Mouse (Mus musculus): Measurements from ENCODE around the gene Gale. TPM values are rescaled to one million over a fixed set of nuclear protein-coding genes. Genes with fewer than 3 reads are reported as not detected.

Gale gene
- polyA plus RNA-seq, 1 experiment, result not detected

- 70% methylated on average over 6 of the region's 6 CpGs for WGBS
- Histone ChIP-seq H3K4me3 (ENCODE audit: insufficient read depth, low read depth, low read length) (no peak overlapping the region), H3K4me1 (ENCODE audit: control insufficient read depth, insufficient read depth, low read length) (peaks cover 38% of the 10 kb centered on the region), H3K27ac (ENCODE audit: insufficient read depth, low read depth, low read length) (peak overlapping the region; percentile 43; the same call in 1 of the 2 replicates)
- no peak for TF ChIP-seq POLR2A (IDR thresholded peaks at IDR 0.05; ENCODE audit: insufficient read depth, low read depth, low read length)
- no peak for TF ChIP-seq CTCF (IDR thresholded peaks at IDR 0.05; ENCODE audit: insufficient read depth, low read depth, low read length)
These were observed 13.2 kb upstream of the Gale start for GRCm38 (mm10) chr4:135950365-135950764.

GRCm38 (mm10) chr4:135951505-135951904 lies 12.0 kb upstream of the Gale start:
- Histone ChIP-seq H3K4me1 (ENCODE audit: control insufficient read depth, insufficient read depth, low read length) (peaks cover 35% of the 10 kb centered on the region), H3K4me3 (ENCODE audit: insufficient read depth, low read depth, low read length) (no peak overlapping the region), H3K27ac (ENCODE audit: insufficient read depth, low read depth, low read length) (no peak overlapping the region)
- 80% methylated on average over 3 of the region's 3 CpGs for WGBS
- TF ChIP-seq POLR2A (IDR thresholded peaks at IDR 0.05; ENCODE audit: insufficient read depth, low read depth, low read length) (no peak), CTCF (IDR thresholded peaks at IDR 0.05; ENCODE audit: insufficient read depth, low read depth, low read length) (no peak)

- TF ChIP-seq CTCF (IDR thresholded peaks at IDR 0.05; ENCODE audit: insufficient read depth, low read depth, low read length) (no peak), POLR2A (IDR thresholded peaks at IDR 0.05; ENCODE audit: insufficient read depth, low read depth, low read length) (no peak)
- Histone ChIP-seq H3K4me3 (ENCODE audit: insufficient read depth, low read depth, low read length) (no peak overlapping the region), H3K27ac (ENCODE audit: insufficient read depth, low read depth, low read length) (no peak overlapping the region), H3K4me1 (ENCODE audit: control insufficient read depth, insufficient read depth, low read length) (peaks cover 29% of the 10 kb centered on the region)
- over 99% methylated on average over 3 of the region's 3 CpGs for WGBS
These were observed 10.3 kb upstream of the Gale start for GRCm38 (mm10) chr4:135953179-135953578.

GRCm38 (mm10) chr4:135954241-135954640 lies 9.3 kb upstream of the Gale start:
- no peak for TF ChIP-seq POLR2A (IDR thresholded peaks at IDR 0.05; ENCODE audit: insufficient read depth, low read depth, low read length)
- 0 out of 2 replicates have a peak, but pooled peaks have one; percentile 21 for TF ChIP-seq CTCF (IDR thresholded peaks at IDR 0.05; ENCODE audit: insufficient read depth, low read depth, low read length)
- peaks cover 20% of the 10 kb centered on the region for H3K4me1 ChIP-seq (ENCODE audit: control insufficient read depth, insufficient read depth, low read length)
- WGBS, result 2% methylated on average over 2 of the region's 2 CpGs
- H3K27ac ChIP-seq (ENCODE audit: insufficient read depth, low read depth, low read length), result no peak overlapping the region
- H3K4me3 ChIP-seq (ENCODE audit: insufficient read depth, low read depth, low read length), result no peak overlapping the region

- peaks cover 8% of the 10 kb centered on the region; the same call in 1 of the 2 replicates for H3K4me1 ChIP-seq (ENCODE audit: control insufficient read depth, insufficient read depth, low read length)
- TF ChIP-seq CTCF (IDR thresholded peaks at IDR 0.05; ENCODE audit: insufficient read depth, low read depth, low read length) (no peak), POLR2A (IDR thresholded peaks at IDR 0.05; ENCODE audit: insufficient read depth, low read depth, low read length) (no peak)
- WGBS, result 78% methylated on average over 9 of the region's 9 CpGs
These were observed 7.6 kb upstream of the Gale start for GRCm38 (mm10) chr4:135955886-135956285.

GRCm38 (mm10) chr4:135958354-135958753 lies 5.2 kb upstream of the Gale start:
- H3K27ac ChIP-seq (ENCODE audit: insufficient read depth, low read depth, low read length), result no peak overlapping the region
- WGBS, result 63% methylated on average over 8 of the region's 8 CpGs
- H3K4me1 ChIP-seq (ENCODE audit: control insufficient read depth, insufficient read depth, low read length), result no peaks in the 10 kb centered on the region
- TF ChIP-seq CTCF (IDR thresholded peaks at IDR 0.05; ENCODE audit: insufficient read depth, low read depth, low read length), result no peak
- TF ChIP-seq POLR2A (IDR thresholded peaks at IDR 0.05; ENCODE audit: insufficient read depth, low read depth, low read length), result no peak
- no peak overlapping the region for H3K4me3 ChIP-seq (ENCODE audit: insufficient read depth, low read depth, low read length)

More at GRCm38 (mm10) chr4:135955886-135956285, 7.6 kb upstream of the Gale start:
- Histone ChIP-seq H3K27ac (ENCODE audit: insufficient read depth, low read depth, low read length) (no peak overlapping the region), H3K4me3 (ENCODE audit: insufficient read depth, low read depth, low read length) (no peak overlapping the region)

- Histone ChIP-seq H3K4me1 (ENCODE audit: control insufficient read depth, insufficient read depth, low read length) (peaks cover 14% of the 10 kb centered on the region), H3K4me3 (ENCODE audit: insufficient read depth, low read depth, low read length) (no peak overlapping the region), H3K27ac (ENCODE audit: insufficient read depth, low read depth, low read length) (no peak overlapping the region)
- no peak for TF ChIP-seq POLR2A (IDR thresholded peaks at IDR 0.05; ENCODE audit: insufficient read depth, low read depth, low read length)
- no peak; the same call in 1 of the 2 replicates for TF ChIP-seq CTCF (IDR thresholded peaks at IDR 0.05; ENCODE audit: insufficient read depth, low read depth, low read length)
- WGBS, result 24% methylated on average over 5 of the region's 5 CpGs
These were observed 2.8 kb upstream of the Gale start for GRCm38 (mm10) chr4:135960717-135961116.

GRCm38 (mm10) chr4:135961709-135962108 lies 1.8 kb upstream of the Gale start:
- H3K27ac ChIP-seq (ENCODE audit: insufficient read depth, low read depth, low read length), result no peak overlapping the region
- WGBS, result 94% methylated on average over 5 of the region's 5 CpGs

GRCm38 (mm10) chr4:135962198-135962597 lies 1.3 kb upstream of the Gale start:
- Histone ChIP-seq H3K27ac (ENCODE audit: insufficient read depth, low read depth, low read length) (no peak overlapping the region), H3K4me1 (ENCODE audit: control insufficient read depth, insufficient read depth, low read length) (peaks cover 14% of the 10 kb centered on the region), H3K4me3 (ENCODE audit: insufficient read depth, low read depth, low read length) (no peak overlapping the region)
- TF ChIP-seq CTCF (IDR thresholded peaks at IDR 0.05; ENCODE audit: insufficient read depth, low read depth, low read length) (no peak), POLR2A (IDR thresholded peaks at IDR 0.05; ENCODE audit: insufficient read depth, low read depth, low read length) (no peak)
- WGBS, result 86% methylated on average over 7 of the region's 7 CpGs

More at GRCm38 (mm10) chr4:135961709-135962108, 1.8 kb upstream of the Gale start:
- H3K4me1 ChIP-seq (ENCODE audit: control insufficient read depth, insufficient read depth, low read length), result peaks cover 14% of the 10 kb centered on the region
- TF ChIP-seq CTCF (IDR thresholded peaks at IDR 0.05; ENCODE audit: insufficient read depth, low read depth, low read length) (no peak), POLR2A (IDR thresholded peaks at IDR 0.05; ENCODE audit: insufficient read depth, low read depth, low read length) (no peak)
- H3K4me3 ChIP-seq (ENCODE audit: insufficient read depth, low read depth, low read length), result no peak overlapping the region

Data from olfactory bulb, adult 2 months (tissue).